Mouse (Mus musculus): ENCODE results near the gene Ubac2. TPM values are rescaled to one million over a fixed set of nuclear protein-coding genes. Genes with fewer than 3 reads are reported as not detected.

Gene Ubac2
- 49.0 TPM for polyA plus RNA-seq (2015; fragmentation: Illumina TruSeq; extraction: RNeasy Lipid Tissue Mini Kit (QIAGEN cat#74804); ENCODE audit: insufficient read depth, low replicate concordance)

DNA sequence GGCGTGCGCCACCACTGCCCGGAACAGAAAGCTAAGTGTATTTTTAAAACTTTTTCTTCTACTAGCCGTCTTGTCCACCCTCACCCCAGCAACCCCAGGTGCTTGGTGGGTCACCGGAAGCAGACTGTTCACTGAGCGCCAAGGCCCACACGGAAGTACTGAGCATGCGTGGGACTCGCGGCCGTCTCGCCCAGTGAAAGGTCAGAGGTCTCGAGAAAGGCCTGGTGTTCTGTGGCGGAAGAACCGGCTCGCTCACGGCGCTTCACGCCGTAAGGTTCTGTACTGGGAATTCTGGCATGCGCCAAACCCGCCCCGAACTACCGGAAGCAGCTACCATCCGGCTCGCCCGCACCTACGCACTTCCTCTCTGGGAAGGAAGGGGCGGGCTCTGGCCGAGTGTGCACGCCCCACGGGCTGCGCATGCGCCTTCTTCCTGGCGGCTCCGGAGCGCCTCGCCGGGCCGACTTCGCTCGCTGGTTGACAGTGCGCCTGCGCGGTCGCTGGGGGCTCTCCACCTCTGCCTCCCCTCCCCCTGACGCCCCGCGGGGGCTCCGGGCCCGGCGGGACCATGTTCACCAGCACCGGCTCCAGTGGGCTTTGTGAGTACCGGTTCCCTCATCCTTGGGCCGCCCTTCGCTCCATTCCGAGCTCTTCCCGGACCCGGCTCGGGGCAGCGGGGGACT lies at the start of gene Ubac2:
Ubac2 (plus strand) TSS at position 445 of the 683 bp plus-strand sequence.

GRCm38 (mm10) chr14:121915621-121916020 lies 37.2 kb downstream of the Ubac2 start, which contains the start of gene Gpr18:
Gpr18 (minus strand) TSS chr14:121915781.

DNA sequence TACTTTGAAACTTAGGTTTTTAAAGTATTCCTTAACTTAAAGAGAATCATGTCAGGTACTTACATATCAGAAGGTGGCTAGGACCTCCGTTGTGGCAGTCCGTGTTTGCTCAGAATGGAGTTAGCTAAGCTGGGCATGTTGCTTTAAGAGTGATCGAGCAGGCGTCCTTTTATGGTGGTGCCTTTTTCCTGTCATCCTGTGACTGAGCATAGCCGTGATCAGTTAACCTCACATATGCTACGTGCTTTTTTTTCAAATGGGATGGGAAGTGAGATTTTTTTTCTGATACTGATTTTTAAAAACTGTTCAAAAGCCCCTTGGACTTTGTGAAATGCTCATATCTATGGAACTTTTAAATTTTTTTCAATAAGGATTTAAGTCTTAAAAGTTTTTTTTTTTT lies 86.6 kb downstream of the Ubac2 start, which contains the start of gene Gpr183:
Gpr183 (minus strand) TSS at position 206 of the 400 bp plus-strand sequence.

DNA sequence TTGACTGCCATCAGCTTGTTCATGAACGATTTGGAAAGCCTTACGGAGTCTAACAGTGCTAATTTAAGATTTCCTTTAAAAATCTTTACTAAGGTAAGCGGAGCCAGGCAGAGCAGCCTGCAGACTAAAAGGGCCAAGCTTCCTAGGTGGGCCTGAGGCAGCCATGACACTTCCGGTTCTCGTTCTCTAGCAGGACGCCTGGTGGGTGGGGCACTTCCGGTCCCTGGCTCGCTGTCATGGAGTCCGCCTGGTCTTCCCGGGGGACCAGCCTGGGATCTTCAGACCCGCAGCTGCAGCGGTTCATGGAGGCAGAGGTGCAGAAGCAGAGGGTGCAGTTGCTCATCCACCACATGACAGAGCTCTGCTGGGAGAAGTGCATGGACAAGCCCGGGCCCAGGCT lies 156.0 kb downstream of the Ubac2 start, which contains the start of gene Timm8a2:
Timm8a2 (plus strand) TSS at position 224 of the 400 bp plus-strand sequence.

Other genes with a start within 250 kb of the Ubac2 start
- gene Dock9, start 80.8 kb upstream of the Ubac2 start, polyA plus RNA-seq (2015; fragmentation: Illumina TruSeq; extraction: RNeasy Lipid Tissue Mini Kit (QIAGEN cat#74804); ENCODE audit: insufficient read depth, low replicate concordance) = 19.7 TPM
- gene Gpr18, start 37.2 kb downstream of the Ubac2 start, polyA plus RNA-seq (2015; fragmentation: Illumina TruSeq; extraction: RNeasy Lipid Tissue Mini Kit (QIAGEN cat#74804); ENCODE audit: insufficient read depth, low replicate concordance) = 84.3 TPM
- 56.8 TPM for gene Gpr183, start 86.6 kb downstream of the Ubac2 start, polyA plus RNA-seq (2015; fragmentation: Illumina TruSeq; extraction: RNeasy Lipid Tissue Mini Kit (QIAGEN cat#74804); ENCODE audit: insufficient read depth, low replicate concordance)
- gene Timm8a2, start 156.1 kb downstream of the Ubac2 start, polyA plus RNA-seq (2015; fragmentation: Illumina TruSeq; extraction: RNeasy Lipid Tissue Mini Kit (QIAGEN cat#74804); ENCODE audit: insufficient read depth, low replicate concordance) = 0.76 TPM
- 183 TPM for gene Tm9sf2, start 228.4 kb downstream of the Ubac2 start, polyA plus RNA-seq (2015; fragmentation: Illumina TruSeq; extraction: RNeasy Lipid Tissue Mini Kit (QIAGEN cat#74804); ENCODE audit: insufficient read depth, low replicate concordance)